Mouse (Mus musculus): ENCODE data around the gene 2300002M23Rik.

2300002M23Rik gene

GRCm38 (mm10) chr17:35556186-35556765 is 11.0 kb upstream of the 2300002M23Rik start:
- no peak for DNase-seq (ENCODE audit: low spot score in 2 of 2)

DNA sequence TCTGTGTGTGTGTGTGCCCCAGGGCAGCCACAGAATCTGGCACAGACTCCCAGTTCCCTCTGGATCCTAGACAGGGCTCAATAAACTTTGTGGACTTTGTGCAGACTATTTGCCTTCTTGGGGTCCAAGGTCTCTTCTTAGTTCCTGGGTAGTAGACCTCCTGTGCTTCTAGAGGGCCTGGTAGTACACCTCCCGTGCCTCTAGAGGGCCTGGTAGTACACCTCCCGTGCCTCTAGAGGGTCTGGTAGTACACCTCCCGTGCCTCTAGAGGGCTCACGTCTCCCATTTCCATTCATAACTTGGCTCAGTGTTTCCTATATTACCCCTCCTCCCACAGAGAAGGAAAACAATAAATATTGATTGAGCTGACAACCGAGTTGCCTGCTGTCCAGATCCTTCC is 10.4 kb upstream of the 2300002M23Rik start:
- no peak for DNase-seq (ENCODE audit: low spot score in 2 of 2)

- no peak for DNase-seq (ENCODE audit: low spot score in 2 of 2)
Measured at GRCm38 (mm10) chr17:35557351-35557750, 9.9 kb upstream of the 2300002M23Rik start.

GRCm38 (mm10) chr17:35558216-35558615 is 9.0 kb upstream of the 2300002M23Rik start:
- no peak for DNase-seq (ENCODE audit: low spot score in 2 of 2)

- DNase-seq (ENCODE audit: low spot score in 2 of 2): no peak
Measured at GRCm38 (mm10) chr17:35567767-35568166, 517 bp downstream of the 2300002M23Rik start.

DNA sequence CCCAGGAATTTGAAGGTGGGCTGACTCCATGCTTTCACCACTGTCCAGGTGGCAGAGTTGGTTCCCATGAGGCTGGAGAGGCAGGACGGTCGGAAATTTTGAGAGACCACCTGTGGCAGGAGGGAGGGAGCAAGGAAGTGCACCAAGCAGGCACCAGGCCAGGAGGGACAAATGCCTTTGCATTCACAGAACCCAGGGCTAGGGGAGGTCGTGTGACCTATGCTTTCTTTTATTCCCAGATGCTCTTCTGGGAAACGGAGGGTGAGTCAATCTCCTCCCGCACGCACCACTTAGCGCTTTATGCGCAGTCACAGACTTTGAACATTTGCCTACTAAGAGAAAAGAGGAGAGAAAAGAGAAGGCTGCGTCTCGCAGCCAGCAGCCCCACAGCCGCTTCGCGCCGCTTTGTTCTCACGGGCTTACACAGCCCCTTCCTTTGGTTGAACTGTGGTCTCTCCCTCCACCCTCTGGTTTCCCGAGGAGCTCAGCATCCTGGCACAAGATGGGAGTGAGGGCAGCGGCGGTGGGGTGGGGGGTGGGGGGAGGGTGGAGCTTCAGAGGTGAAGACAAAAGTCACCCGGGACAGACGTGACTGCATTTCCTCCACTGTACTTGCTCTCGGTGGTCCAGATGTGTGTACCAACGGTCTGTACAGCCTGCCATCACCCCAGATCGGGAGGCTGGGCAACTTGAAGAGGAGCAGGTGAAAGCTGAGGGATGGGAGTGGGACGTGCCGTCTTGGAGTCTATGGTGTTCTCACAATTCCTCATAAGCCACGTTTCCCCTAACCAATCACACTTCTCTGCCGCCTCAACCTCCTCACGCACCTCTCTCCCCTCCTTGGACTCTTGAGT is 2.1 kb downstream of the 2300002M23Rik start:
- DNase-seq (ENCODE audit: low spot score in 2 of 2): no peak

- no peak for DNase-seq (ENCODE audit: low spot score in 2 of 2)
Measured at GRCm38 (mm10) chr17:35570836-35571235, 3.6 kb downstream of the 2300002M23Rik start.

DNA sequence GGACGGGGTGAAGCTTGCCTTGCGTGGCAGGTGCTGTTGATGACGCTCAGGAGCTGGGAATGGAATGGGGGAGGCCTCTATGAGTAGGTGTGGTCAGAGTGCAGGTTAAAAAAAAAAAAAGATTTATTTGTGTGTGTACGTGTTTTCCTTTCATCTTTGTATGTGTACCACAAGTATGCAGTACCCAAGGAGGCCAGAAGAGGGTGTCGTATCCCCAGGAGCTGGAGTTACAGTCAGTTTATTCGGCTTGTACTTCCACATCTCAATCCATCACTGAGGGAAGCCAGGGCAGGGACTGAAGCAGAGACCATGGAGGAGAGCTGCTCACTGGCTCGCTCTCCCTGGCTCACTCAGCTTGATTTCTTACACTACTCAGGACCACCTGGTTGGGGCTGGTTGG is 4.2 kb downstream of the 2300002M23Rik start:
- DNase-seq (ENCODE audit: low spot score in 2 of 2): no peak

GRCm38 (mm10) chr17:35578211-35578610 is 11.0 kb downstream of the 2300002M23Rik start:
- peak; percentile 28 to 65 for DNase-seq (ENCODE audit: low spot score in 2 of 2)

- no peak for DNase-seq (ENCODE audit: low spot score in 2 of 2)
Measured at GRCm38 (mm10) chr17:35582900-35583299, 15.7 kb downstream of the 2300002M23Rik start.

- DNase-seq (ENCODE audit: low spot score in 2 of 2): peak; percentile 31 to 51
Measured at GRCm38 (mm10) chr17:35584330-35584937, 17.2 kb downstream of the 2300002M23Rik start.

DNA sequence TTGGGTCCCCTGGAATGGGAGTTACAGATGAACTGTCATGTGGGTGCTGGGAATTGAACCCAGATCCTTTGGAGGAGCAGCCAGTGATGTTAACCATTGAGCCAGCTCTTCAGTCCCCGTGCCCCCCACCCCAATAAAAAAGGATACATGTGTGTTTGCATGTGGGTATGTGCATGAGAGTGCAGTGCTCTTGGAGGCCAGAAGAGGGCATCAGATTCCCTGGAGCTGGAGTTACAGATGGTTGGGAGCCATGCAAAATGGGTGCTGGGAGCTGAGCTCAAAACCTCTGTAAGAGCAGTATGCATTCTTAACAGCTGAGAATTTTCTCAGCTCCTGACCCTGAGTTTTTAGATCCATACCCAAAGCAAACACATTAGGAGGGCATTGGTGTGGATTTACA is 20.0 kb downstream of the 2300002M23Rik start:
- DNase-seq (ENCODE audit: low spot score in 2 of 2): no peak

DNA sequence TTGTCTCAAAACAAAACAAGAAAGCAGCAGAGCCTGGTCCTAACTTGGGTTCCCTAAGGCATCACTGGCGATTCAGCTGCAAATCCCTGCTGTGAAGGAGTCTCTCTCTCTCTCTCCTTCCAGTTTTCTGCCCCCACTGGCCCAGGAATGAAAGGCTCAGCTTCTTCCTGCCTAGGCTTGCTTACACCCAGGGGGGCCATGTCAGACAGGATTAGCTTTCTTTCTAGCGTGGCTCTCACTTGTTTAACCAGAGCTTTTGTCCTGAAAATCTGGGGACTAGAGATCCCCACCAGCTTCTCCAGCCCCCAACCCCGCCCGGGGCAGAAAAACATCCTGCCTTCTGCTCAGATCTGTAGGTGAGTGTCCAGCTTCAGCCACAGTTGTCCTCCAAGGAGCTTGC is 21.1 kb downstream of the 2300002M23Rik start:
- no peak for DNase-seq (ENCODE audit: low spot score in 2 of 2)

GRCm38 (mm10) chr17:35590410-35591218 is 23.4 kb downstream of the 2300002M23Rik start:
- DNase-seq (ENCODE audit: low spot score in 2 of 2): peak; percentile 27 to 60

GRCm38 (mm10) chr17:35591219-35591578 is 23.9 kb downstream of the 2300002M23Rik start:
- no peak for DNase-seq (ENCODE audit: low spot score in 2 of 2)

DNA sequence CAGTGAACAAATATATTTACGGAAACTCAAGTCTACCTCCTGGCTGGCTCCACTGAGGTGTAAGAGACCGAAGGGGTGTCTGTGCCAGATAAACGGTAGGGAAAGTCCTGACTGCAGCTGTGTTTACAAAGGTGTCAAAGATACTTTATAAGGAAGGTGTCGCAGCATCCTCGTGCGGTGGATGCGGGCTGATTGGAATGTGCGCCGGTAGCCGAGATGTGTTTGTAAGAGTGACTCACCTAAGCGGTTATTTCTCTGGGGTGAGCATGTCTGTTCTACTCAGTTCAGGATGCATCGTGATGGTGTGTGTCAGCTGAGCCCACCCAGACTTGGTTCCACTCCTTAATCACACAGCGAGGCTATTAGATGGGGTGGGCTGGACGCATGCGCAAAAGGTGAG is 24.5 kb downstream of the 2300002M23Rik start:
- no peak for DNase-seq (ENCODE audit: low spot score in 2 of 2)

DNA sequence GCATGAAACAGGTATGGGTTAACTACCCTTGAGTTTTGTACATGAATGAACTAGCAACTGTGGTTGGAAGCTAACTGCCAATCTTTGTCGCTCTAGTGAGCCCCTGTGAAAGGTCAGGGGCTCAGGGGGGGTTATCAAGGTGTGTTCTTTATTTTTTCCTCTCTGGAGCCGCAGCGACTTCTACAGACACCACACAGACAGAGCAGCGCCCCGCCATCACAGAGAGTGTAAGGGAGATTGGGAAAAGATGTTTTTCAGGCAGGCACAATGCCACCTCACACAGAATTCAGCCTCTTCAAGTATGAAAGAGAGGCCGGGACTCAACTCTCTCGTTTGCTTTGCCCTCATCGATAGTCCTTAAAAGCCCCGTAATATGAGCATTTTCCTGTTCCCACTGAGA is 24.9 kb downstream of the 2300002M23Rik start:
- no peak for DNase-seq (ENCODE audit: low spot score in 2 of 2)

GRCm38 (mm10) chr17:35593786-35594185 is 26.5 kb downstream of the 2300002M23Rik start:
- DNase-seq (ENCODE audit: low spot score in 2 of 2): no peak

DNA sequence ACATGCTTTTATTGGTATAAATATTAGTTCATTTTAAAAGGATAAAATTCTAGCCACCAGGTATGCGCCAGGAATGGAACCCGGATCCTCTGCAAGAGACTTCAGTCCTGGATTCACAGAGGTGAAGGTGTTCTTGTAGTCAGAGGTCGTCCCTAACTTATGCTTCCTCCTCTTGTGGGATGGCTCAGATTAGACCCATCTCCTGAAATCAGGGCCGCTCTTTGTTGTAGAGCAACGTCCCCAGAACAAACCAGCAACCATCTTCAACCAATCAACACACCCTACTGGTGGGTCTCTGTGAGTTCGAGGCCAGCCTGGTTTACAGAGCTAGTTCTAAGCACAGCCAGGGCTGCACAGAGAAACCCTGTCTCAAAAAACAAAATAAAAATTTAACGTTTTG is 27.2 kb downstream of the 2300002M23Rik start:
- DNase-seq (ENCODE audit: low spot score in 2 of 2): no peak

- no peak for DNase-seq (ENCODE audit: low spot score in 2 of 2)
Measured at GRCm38 (mm10) chr17:35597399-35597798, 30.1 kb downstream of the 2300002M23Rik start.

GRCm38 (mm10) chr17:35601249-35601648 is 34.0 kb downstream of the 2300002M23Rik start, which contains the start of gene Sfta2:
Gene Sfta2, plus strand, starts transcription at chr17:35601549.
- no peak for DNase-seq (ENCODE audit: low spot score in 2 of 2)
